Mouse (Mus musculus): ENCODE measurements around the gene Olfr1412. TPM values are rescaled to one million over a fixed set of nuclear protein-coding genes. Genes with fewer than 3 reads are reported as not detected.
A peak's percentile ranks its signal among the peaks of the same experiment; 100 is the strongest.

The Olfr1412 gene
- total RNA-seq, 2 experiments from 2014 or later = not detected

DNA sequence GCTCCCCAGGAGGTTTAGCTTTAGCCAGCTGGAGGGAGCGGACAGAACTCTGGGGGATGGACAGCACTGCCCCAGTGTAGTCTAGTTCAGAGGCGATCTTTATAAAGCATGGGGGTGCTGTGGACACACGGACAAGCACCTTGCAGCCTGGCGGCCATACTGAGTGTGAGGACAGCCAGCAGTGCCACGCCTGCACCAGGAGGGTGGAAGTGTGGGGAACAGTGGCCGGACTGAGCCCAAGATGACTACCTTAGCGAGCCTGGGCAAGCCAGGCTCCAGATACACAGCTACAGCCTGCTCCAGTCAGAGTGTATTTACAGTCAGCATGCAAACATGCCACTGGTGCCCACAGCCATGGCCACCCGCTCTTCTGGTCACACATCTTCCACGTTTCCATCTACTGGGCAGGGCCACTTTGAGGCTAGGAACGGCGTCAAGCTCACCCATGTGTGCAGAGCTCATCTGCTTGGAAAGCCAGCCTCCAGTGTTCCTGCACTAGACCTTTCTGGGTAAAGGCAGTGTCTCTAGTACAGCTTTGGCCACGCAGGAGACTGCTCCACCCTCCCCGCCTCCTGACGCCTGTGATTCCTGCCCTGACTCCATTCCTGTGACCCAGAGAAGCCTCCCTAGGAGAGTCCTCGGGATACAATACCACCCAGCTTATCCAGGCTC lies 52.1 kb downstream of the Olfr1412 start:
- DNase-seq (ENCODE audit: low spot score in 2 of 2) = no peak

DNA sequence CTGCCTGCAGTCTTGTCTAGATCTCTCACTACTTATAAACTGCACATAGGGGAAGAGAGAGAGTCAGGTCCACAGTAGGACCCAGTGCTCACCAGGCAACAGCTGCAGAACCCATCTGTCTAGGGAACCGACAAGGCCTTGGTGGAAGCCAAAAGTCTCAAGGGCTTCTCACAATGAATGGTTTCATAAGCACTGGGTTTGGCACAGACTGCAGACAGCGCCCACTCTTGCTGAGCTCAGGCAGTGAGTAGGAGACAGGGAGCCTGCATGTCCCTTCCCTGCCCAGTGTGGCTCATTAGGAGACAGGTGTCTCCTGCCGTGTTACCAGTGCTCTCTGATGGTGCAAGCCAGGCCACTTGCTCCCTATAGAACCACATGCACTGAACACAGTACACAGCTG lies 52.6 kb downstream of the Olfr1412 start:
- peak; percentile 54 to 70 for DNase-seq (ENCODE audit: low spot score in 2 of 2)

DNA sequence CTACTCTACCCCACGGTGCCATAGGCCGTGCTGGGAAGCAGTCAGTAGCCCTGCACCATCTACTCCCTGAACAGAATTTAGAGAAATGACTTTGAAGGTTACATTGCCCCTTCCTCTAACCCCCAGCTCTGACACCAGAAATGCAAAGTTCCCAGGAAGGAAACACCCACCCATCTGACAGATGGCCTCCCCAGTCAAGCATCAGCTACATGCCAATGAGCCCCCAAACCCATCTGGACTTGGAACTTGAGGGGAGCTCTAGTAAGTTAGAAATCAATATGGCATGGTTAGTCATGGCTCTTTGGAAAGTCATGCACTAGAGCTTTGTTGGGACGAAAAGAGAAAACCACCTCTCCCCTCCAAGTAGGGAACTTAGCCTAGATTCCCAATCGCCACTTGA lies 53.2 kb downstream of the Olfr1412 start:
- DNase-seq (ENCODE audit: low spot score in 2 of 2) = peak in 1 of 2 experiments; percentile 40

DNA sequence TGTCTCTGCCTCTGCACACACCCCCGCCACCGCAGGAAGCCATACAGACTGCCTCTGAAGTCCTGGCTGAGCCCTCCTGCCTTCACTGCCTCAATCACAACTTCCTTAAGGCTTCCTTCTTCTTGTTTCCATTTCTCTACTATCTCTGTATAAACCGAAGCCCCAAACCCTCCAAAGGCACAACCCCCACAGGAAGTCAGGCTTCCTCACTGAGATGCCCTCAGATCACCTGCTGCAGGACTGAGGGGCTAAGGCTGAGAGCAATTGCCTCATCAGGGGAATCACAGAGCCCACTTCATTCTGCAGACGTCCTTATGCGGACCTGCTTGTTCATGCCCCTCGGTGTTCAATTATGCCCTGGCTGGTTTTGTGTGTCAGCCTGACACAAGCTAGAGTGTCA lies 54.8 kb downstream of the Olfr1412 start:
- no peak for DNase-seq (ENCODE audit: low spot score in 2 of 2)

Other genes with a start within 250 kb of the Olfr1412 start
- gene Ndufa10, start 111.9 kb upstream of the Olfr1412 start, total RNA-seq (2021) = 100 to 1,000 TPM; 261 to 268 TPM
- not detected for gene Olfr1416, start 100.7 kb upstream of the Olfr1412 start, total RNA-seq (2021)
- gene Olfr1415, start 89.7 kb upstream of the Olfr1412 start, total RNA-seq (2021) = not detected
- gene Olfr1414, start 67.1 kb upstream of the Olfr1412 start, total RNA-seq (2021) = not detected
- not detected for gene Olfr1413, start 14.5 kb upstream of the Olfr1412 start, total RNA-seq (2021)
- not detected for gene Olfr1411, start 8.6 kb downstream of the Olfr1412 start, total RNA-seq (2021)
- gene Olfr1410, start 20.0 kb downstream of the Olfr1412 start, total RNA-seq (2021) = under 1 TPM in 1 of 2 experiments, not detected in 1; 0.14 TPM
- gene Olfr12, start 32.0 kb downstream of the Olfr1412 start, total RNA-seq (2021) = under 1 TPM in 1 of 2 experiments, not detected in 1; 0.07 TPM
- 100 to 1,000 TPM; 315 to 327 TPM for gene Cops9, start 56.2 kb downstream of the Olfr1412 start, total RNA-seq (2021)
- 1 to 10 TPM in 1 of 2 experiments, under 1 TPM in 1; 0.60 to 1.0 TPM for gene Otos, start 63.1 kb downstream of the Olfr1412 start, total RNA-seq (2021)
- gene Gpc1, start 245.9 kb downstream of the Olfr1412 start, total RNA-seq (2021) = 100 to 1,000 TPM; 140 to 150 TPM